33 mouse cellular contexts compared by ENCODE assay signal in the genomic region with DNA sequence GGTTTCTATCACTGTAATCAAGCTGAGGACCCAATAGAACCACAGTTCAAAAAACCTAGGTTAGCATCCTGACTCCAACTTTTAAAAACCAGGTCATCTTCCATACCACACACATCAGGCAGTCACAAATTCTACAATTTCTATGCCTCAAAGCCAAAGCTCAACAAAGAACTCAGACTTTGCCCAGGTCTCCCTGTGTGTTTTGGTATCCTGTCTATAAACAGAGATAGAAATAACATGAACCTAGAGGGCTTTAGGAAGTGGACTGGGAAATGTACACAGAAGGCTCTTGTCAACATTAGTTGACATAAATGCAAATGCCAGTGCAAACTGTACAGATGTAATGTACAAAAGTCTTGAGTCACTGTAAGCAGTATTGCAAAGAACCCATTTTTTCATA. TPM values are rescaled to one million over a fixed set of nuclear protein-coding genes. Genes with fewer than 3 reads are reported as not detected.
"Had no signal": no experiment of that assay in that cellular context is flagged by ENCODE, and none has a peak within 500 bp of the region (broad histone marks: within the 10 kb centered on the region; RNA-seq: fewer than 3 reads in every experiment).

No protein-coding gene starts in this region.

- H3K27me3 ChIP-seq: limb, embryonic 12.5 days; limb, embryonic 13.5 days; limb, embryonic 15.5 days; liver, embryonic 12.5 days; liver, embryonic 13.5 days; lung, embryonic 15.5 days; megakaryocyte, embryonic 14.5 days; midbrain, embryonic 12.5 days; midbrain, embryonic 13.5 days; midbrain, embryonic 15.5 days; neural tube, embryonic 12.5 days; neural tube, embryonic 13.5 days had no signal

- H3K27ac ChIP-seq: left cerebral cortex, adult 2 months; limb, embryonic 10.5 days; limb, embryonic 12.5 days; limb, embryonic 13.5 days; limb, embryonic 15.5 days; liver, embryonic 12.5 days; liver, embryonic 13.5 days; liver, embryonic 14.5 days; lung, embryonic 15.5 days; macrophage; midbrain, embryonic 10.5 days; midbrain, embryonic 12.5 days; midbrain, embryonic 13.5 days; midbrain, embryonic 15.5 days; neural tube, embryonic 12.5 days; neural tube, embryonic 13.5 days had no signal

- H3K4me1 ChIP-seq: limb, embryonic 10.5 days; limb, embryonic 15.5 days; liver, embryonic 12.5 days; liver, embryonic 13.5 days; lung, embryonic 15.5 days; megakaryocyte, embryonic 14.5 days had no signal

- H3K36me3 ChIP-seq: limb, embryonic 10.5 days; limb, embryonic 12.5 days; limb, embryonic 13.5 days; limb, embryonic 15.5 days; liver, embryonic 12.5 days; liver, embryonic 13.5 days; lung, embryonic 15.5 days; midbrain, embryonic 10.5 days; midbrain, embryonic 12.5 days; midbrain, embryonic 13.5 days; midbrain, embryonic 15.5 days; neural tube, embryonic 12.5 days; neural tube, embryonic 13.5 days had no signal

- H3K9ac ChIP-seq: limb, embryonic 12.5 days; limb, embryonic 13.5 days; limb, embryonic 15.5 days; liver, embryonic 12.5 days; liver, embryonic 13.5 days; liver, embryonic 14.5 days; lung, embryonic 14.5 days; lung, embryonic 15.5 days; midbrain, embryonic 12.5 days; midbrain, embryonic 13.5 days; midbrain, embryonic 15.5 days; neural tube, embryonic 12.5 days; neural tube, embryonic 13.5 days had no signal

- H3K4me2 ChIP-seq: limb, embryonic 12.5 days; limb, embryonic 13.5 days; limb, embryonic 15.5 days; liver, embryonic 12.5 days; liver, embryonic 13.5 days; lung, embryonic 14.5 days; lung, embryonic 15.5 days; midbrain, embryonic 12.5 days; midbrain, embryonic 13.5 days; midbrain, embryonic 15.5 days; neural tube, embryonic 12.5 days; neural tube, embryonic 13.5 days had no signal

- H3K9me3 ChIP-seq: limb, embryonic 10.5 days; limb, embryonic 12.5 days; limb, embryonic 13.5 days; limb, embryonic 15.5 days; liver, embryonic 12.5 days; liver, embryonic 13.5 days; lung, embryonic 15.5 days; megakaryocyte, embryonic 14.5 days; midbrain, embryonic 10.5 days; midbrain, embryonic 12.5 days; midbrain, embryonic 13.5 days; midbrain, embryonic 15.5 days; neural tube, embryonic 12.5 days; neural tube, embryonic 13.5 days had no signal

- DNase-seq: left cerebral cortex, postnatal 4 days; liver; liver, embryonic 13.5 days; lung, adult 18-20 months; lung, adult 2 months; lung, embryonic 14.5 days; lung, postnatal 10 days; lung, postnatal 14 days; lung, postnatal 36 days; lung, postnatal 4 days; midbrain, embryonic 14.5 days had no signal

- ATAC-seq: liver, embryonic 12.5 days; lung, postnatal 0 days; midbrain, embryonic 13.5 days; midbrain, embryonic 15.5 days; midbrain, embryonic 16.5 days had no signal

- H3K4me3 ChIP-seq: left cerebral cortex, adult 2 months; limb, embryonic 10.5 days; limb, embryonic 12.5 days; limb, embryonic 13.5 days; limb, embryonic 15.5 days; liver, embryonic 12.5 days; liver, embryonic 13.5 days; lung, embryonic 15.5 days; megakaryocyte, embryonic 14.5 days; midbrain, embryonic 10.5 days; midbrain, embryonic 12.5 days; midbrain, embryonic 13.5 days; midbrain, embryonic 15.5 days; myocyte; neural tube, embryonic 12.5 days; neural tube, embryonic 13.5 days had no signal

RNA-seq across cellular contexts. Expression of a gene that starts 13.5 kb away (rescaled TPM):
- total RNA-seq: megakaryocyte progenitor cell, adult 5-6 weeks; monocyte, adult 5-6 weeks had no signal
- polyA plus RNA-seq: liver, adult 2 months; myocyte had no signal
